Mouse (Mus musculus): Measurements from ENCODE around the gene Dph5. TPM values are rescaled to one million over a fixed set of nuclear protein-coding genes. Genes with fewer than 3 reads are reported as not detected.
"Not testable (repeated sequence)": the region's sequence is repeated elsewhere in the genome, so short reads cannot be mapped to it uniquely, and the experiment has no call there.

Gene Dph5
- total RNA-seq, 2 experiments from 2014 or later, result 18.9 to 19.3 TPM

- DNase-seq, result no peak
Measured at GRCm38 (mm10) chr3:115892341-115892740, 4.7 kb downstream of the Dph5 start.

GRCm38 (mm10) chr3:115893166-115893565 is 5.5 kb downstream of the Dph5 start:
- DNase-seq, result no peak

- no peak for DNase-seq
Measured at GRCm38 (mm10) chr3:115898354-115898948, 10.8 kb downstream of the Dph5 start.

- DNase-seq, result no peak
Measured at GRCm38 (mm10) chr3:115902301-115902956, 14.8 kb downstream of the Dph5 start.

- no peak for DNase-seq
Measured at GRCm38 (mm10) chr3:115905067-115905466, 17.4 kb downstream of the Dph5 start.

GRCm38 (mm10) chr3:115905567-115905966 is 17.9 kb downstream of the Dph5 start:
- no peak for DNase-seq

- DNase-seq, result not testable (repeated sequence)
Measured at GRCm38 (mm10) chr3:115907406-115907805, 19.8 kb downstream of the Dph5 start.

GRCm38 (mm10) chr3:115924401-115925190 is 37.0 kb downstream of the Dph5 start:
- DNase-seq, result peak; percentile 21

GRCm38 (mm10) chr3:115926531-115926930 is 38.9 kb downstream of the Dph5 start:
- no peak for DNase-seq

- no peak for DNase-seq
Measured at GRCm38 (mm10) chr3:115931701-115932100, 44.1 kb downstream of the Dph5 start.

- DNase-seq, result no peak
Measured at GRCm38 (mm10) chr3:115933293-115934186, 45.9 kb downstream of the Dph5 start.

GRCm38 (mm10) chr3:115936734-115937599 is 49.3 kb downstream of the Dph5 start:
- DNase-seq, result peak; percentile 68

GRCm38 (mm10) chr3:115937807-115938206 is 50.2 kb downstream of the Dph5 start:
- DNase-seq, result peak; percentile 42

GRCm38 (mm10) chr3:115940510-115940909 is 52.9 kb downstream of the Dph5 start:
- no peak for DNase-seq

- no peak for DNase-seq
Measured at GRCm38 (mm10) chr3:115941464-115941863, 53.8 kb downstream of the Dph5 start.

GRCm38 (mm10) chr3:115944376-115944775 is 56.7 kb downstream of the Dph5 start:
- DNase-seq, result no peak

GRCm38 (mm10) chr3:115946272-115946671 is 58.6 kb downstream of the Dph5 start:
- DNase-seq, result no peak

- DNase-seq, result no peak
Measured at GRCm38 (mm10) chr3:115949220-115949920, 61.7 kb downstream of the Dph5 start.

GRCm38 (mm10) chr3:115949921-115950877 is 62.6 kb downstream of the Dph5 start:
- peak; percentile 26 for DNase-seq

All from adrenal gland, postnatal 10 days (tissue).